Mouse (Mus musculus): ENCODE results near the gene Rtl5. TPM values are rescaled to one million over a fixed set of nuclear protein-coding genes. Genes with fewer than 3 reads are reported as not detected.
"Not testable (repeated sequence)": the region's sequence is repeated elsewhere in the genome, so short reads cannot be mapped to it uniquely, and the experiment has no call there.

Gene Rtl5
- 3.3 and 3.9 TPM in 2 replicates for polyA plus RNA-seq (2014; fragmentation: Nextera tagmentation; extraction: Ambion mirVana)

DNA sequence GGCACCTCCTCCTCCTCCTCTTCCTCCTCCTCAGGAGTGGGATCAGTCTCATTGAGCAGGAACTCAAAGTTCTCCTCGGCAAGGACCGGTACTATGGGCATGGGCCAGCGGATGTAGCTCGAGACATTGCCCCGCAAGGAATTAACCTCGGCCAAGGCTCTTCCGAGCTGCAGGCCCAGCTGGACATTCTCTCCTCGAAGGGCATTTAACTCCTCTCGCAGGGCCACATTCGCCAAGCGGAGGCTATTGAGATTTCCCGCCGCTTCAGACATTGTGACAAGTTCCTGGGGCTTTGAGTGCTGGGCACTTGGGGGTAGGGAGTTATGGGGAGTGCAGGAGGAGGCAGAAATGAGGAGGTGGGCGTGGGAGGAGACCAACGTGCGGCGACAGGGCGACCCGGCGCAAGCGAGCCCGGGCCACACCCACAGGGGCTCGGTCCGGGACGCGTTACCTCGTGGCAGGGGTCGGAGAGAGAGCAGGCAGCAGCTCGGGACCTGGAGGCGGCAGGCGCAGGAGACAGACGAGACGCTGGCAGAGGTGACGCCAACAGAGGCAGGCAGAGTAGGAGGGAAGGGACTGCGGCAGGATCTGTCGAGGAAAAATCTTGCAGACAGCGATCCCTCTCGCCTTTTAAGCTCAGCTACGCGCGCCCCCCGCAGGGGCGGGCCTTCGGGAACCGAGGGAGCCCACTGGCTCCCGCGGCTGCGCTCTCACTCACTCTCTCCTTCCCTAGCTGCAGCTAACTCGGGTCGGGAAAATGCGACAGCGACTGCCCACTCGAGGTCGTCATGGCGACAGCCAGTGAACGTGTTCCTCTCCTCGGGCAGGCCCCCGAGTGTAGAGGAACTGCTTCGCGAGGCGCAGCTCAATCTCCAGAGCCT, at the start of gene Rtl5:
Gene Rtl5 (minus strand): TSS at position 714 of the 881 bp plus-strand sequence.
- ATAC-seq (ENCODE audit: low read depth) = peak; percentile 93
- H3K9me3 ChIP-seq (ENCODE audit: control insufficient read depth, low read length) = no peaks in the 10 kb centered on the region
- peak within 1 kb of the TSS; percentile 36 for H3K4me3 ChIP-seq (ENCODE audit: low read depth, low read length)
- H3K27me3 ChIP-seq (ENCODE audit: control insufficient read depth, insufficient read depth, low read length) = no peaks in the 10 kb centered on the region
- peak within 1 kb of the TSS; percentile 55 for H3K4me2 ChIP-seq (ENCODE audit: low read depth, low read length)
- H3K36me3 ChIP-seq (ENCODE audit: control insufficient read depth, insufficient read depth, low read length) = no peaks in the 10 kb centered on the region
- peak within 1 kb of the TSS; percentile 47 for H3K9ac ChIP-seq (replicated peaks; ENCODE audit: low read depth, low read length)
- WGBS = 22% methylated on average over 56 of the region's 61 CpGs
- H3K4me1 ChIP-seq (ENCODE audit: control insufficient read depth, insufficient read depth, low read length) = no peaks in the 10 kb centered on the region
- H3K27ac ChIP-seq (ENCODE audit: low read depth, low read length) = peak within 1 kb of the TSS; percentile 58

GRCm38 (mm10) chrX:102119042-102119864, 48.1 kb upstream of the Rtl5 start, which contains the start of gene Pin4:
Pin4 (plus strand) TSS chrX:102119447.
- no peaks in the 10 kb centered on the region for H3K9me3 ChIP-seq (ENCODE audit: control insufficient read depth, low read length)
- H3K4me1 ChIP-seq (ENCODE audit: control insufficient read depth, insufficient read depth, low read length) = no peaks in the 10 kb centered on the region
- peak within 1 kb of the TSS; percentile 62; the same call in 1 of the 2 replicates for H3K27ac ChIP-seq (ENCODE audit: low read depth, low read length)
- H3K9ac ChIP-seq (replicated peaks; ENCODE audit: low read depth, low read length) = peak within 1 kb of the TSS; percentile 37
- H3K27me3 ChIP-seq (ENCODE audit: control insufficient read depth, insufficient read depth, low read length) = no peaks in the 10 kb centered on the region
- peak; percentile 99 for ATAC-seq (ENCODE audit: low read depth)
- H3K4me2 ChIP-seq (ENCODE audit: low read depth, low read length) = peak within 1 kb of the TSS; percentile 55
- H3K4me3 ChIP-seq (ENCODE audit: low read depth, low read length) = peak within 1 kb of the TSS; percentile 44
- WGBS = 16% methylated on average over 30 of the region's 30 CpGs
- no peaks in the 10 kb centered on the region for H3K36me3 ChIP-seq (ENCODE audit: control insufficient read depth, insufficient read depth, low read length)

- no peaks in the 10 kb centered on the region for H3K9me3 ChIP-seq (ENCODE audit: control insufficient read depth, low read length)
- no peak overlapping the region for H3K4me3 ChIP-seq (ENCODE audit: low read depth, low read length)
- H3K27ac ChIP-seq (ENCODE audit: low read depth, low read length) = peak overlapping the region; percentile 44; the same call in 1 of the 2 replicates
- WGBS = 34% methylated on average over 4 of the region's 4 CpGs
- H3K4me1 ChIP-seq (ENCODE audit: control insufficient read depth, insufficient read depth, low read length) = no peaks in the 10 kb centered on the region
- no peaks in the 10 kb centered on the region for H3K36me3 ChIP-seq (ENCODE audit: control insufficient read depth, insufficient read depth, low read length)
- no peaks in the 10 kb centered on the region for H3K27me3 ChIP-seq (ENCODE audit: control insufficient read depth, insufficient read depth, low read length)
- no peak overlapping the region for H3K4me2 ChIP-seq (ENCODE audit: low read depth, low read length)
- no peak for ATAC-seq (ENCODE audit: low read depth)
- no peak overlapping the region for H3K9ac ChIP-seq (replicated peaks; ENCODE audit: low read depth, low read length)
Observed at GRCm38 (mm10) chrX:102115676-102116075, 44.6 kb upstream of the Rtl5 start.

DNA sequence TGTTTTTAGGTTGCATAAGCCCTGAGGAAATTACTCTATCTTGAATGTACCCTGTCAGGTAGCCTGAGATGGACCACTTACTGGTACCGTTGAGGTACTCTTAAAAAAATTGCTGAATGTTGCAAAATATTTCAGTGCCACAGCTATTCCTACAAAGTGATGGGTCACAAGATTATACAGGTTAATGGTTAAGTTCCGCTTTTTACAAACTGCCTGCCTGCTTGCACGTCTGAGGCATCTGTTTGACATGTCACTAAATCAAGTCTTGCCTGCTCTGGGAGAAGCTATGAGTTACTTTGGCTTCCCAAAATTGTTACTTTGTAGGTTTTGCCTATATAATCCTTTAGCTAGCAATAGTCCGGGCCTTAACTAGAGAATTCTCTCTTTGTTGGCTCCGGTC, 38.2 kb upstream of the Rtl5 start:
- not testable (repeated sequence) for H3K4me3 ChIP-seq (ENCODE audit: low read depth, low read length); H3K4me2 ChIP-seq (ENCODE audit: low read depth, low read length); H3K4me1 ChIP-seq (ENCODE audit: control insufficient read depth, insufficient read depth, low read length); H3K27me3 ChIP-seq (ENCODE audit: control insufficient read depth, insufficient read depth, low read length); ATAC-seq (ENCODE audit: low read depth); H3K9me3 ChIP-seq (ENCODE audit: control insufficient read depth, low read length); H3K9ac ChIP-seq (replicated peaks; ENCODE audit: low read depth, low read length); H3K27ac ChIP-seq (ENCODE audit: low read depth, low read length); H3K36me3 ChIP-seq (ENCODE audit: control insufficient read depth, insufficient read depth, low read length)
- WGBS = 76% methylated on average over 5 of the region's 5 CpGs

- H3K36me3 ChIP-seq (ENCODE audit: control insufficient read depth, insufficient read depth, low read length); H3K9me3 ChIP-seq (ENCODE audit: control insufficient read depth, low read length); H3K27ac ChIP-seq (ENCODE audit: low read depth, low read length); H3K4me2 ChIP-seq (ENCODE audit: low read depth, low read length); H3K27me3 ChIP-seq (ENCODE audit: control insufficient read depth, insufficient read depth, low read length); H3K4me1 ChIP-seq (ENCODE audit: control insufficient read depth, insufficient read depth, low read length); ATAC-seq (ENCODE audit: low read depth); H3K4me3 ChIP-seq (ENCODE audit: low read depth, low read length); H3K9ac ChIP-seq (replicated peaks; ENCODE audit: low read depth, low read length): not testable (repeated sequence)
- 65% methylated on average over 2 of the region's 2 CpGs for WGBS
Observed at GRCm38 (mm10) chrX:102103830-102104229, 32.7 kb upstream of the Rtl5 start.

- no peaks in the 10 kb centered on the region for H3K36me3 ChIP-seq (ENCODE audit: control insufficient read depth, insufficient read depth, low read length)
- H3K27me3 ChIP-seq (ENCODE audit: control insufficient read depth, insufficient read depth, low read length) = no peaks in the 10 kb centered on the region
- 66% methylated on average over 7 of the region's 7 CpGs for WGBS
- no peak overlapping the region for H3K9ac ChIP-seq (replicated peaks; ENCODE audit: low read depth, low read length)
- no peaks in the 10 kb centered on the region for H3K4me1 ChIP-seq (ENCODE audit: control insufficient read depth, insufficient read depth, low read length)
- no peak for ATAC-seq (ENCODE audit: low read depth)
- H3K9me3 ChIP-seq (ENCODE audit: control insufficient read depth, low read length) = no peaks in the 10 kb centered on the region
- H3K4me3 ChIP-seq (ENCODE audit: low read depth, low read length) = no peak overlapping the region
- no peak overlapping the region for H3K27ac ChIP-seq (ENCODE audit: low read depth, low read length)
- H3K4me2 ChIP-seq (ENCODE audit: low read depth, low read length) = no peak overlapping the region
Observed at GRCm38 (mm10) chrX:102101886-102102285, 30.8 kb upstream of the Rtl5 start.

- Histone ChIP-seq H3K4me3 (ENCODE audit: low read depth, low read length) (no peak overlapping the region), H3K27ac (ENCODE audit: low read depth, low read length) (no peak overlapping the region), H3K4me1 (ENCODE audit: control insufficient read depth, insufficient read depth, low read length) (no peaks in the 10 kb centered on the region), H3K9ac (replicated peaks; ENCODE audit: low read depth, low read length) (no peak overlapping the region), H3K27me3 (ENCODE audit: control insufficient read depth, insufficient read depth, low read length) (no peaks in the 10 kb centered on the region), H3K4me2 (ENCODE audit: low read depth, low read length) (no peak overlapping the region), H3K9me3 (ENCODE audit: control insufficient read depth, low read length) (no peaks in the 10 kb centered on the region), H3K36me3 (ENCODE audit: control insufficient read depth, insufficient read depth, low read length) (no peaks in the 10 kb centered on the region)
- no peak for ATAC-seq (ENCODE audit: low read depth)
- WGBS = 78% methylated on average over 7 of the region's 7 CpGs
Observed at GRCm38 (mm10) chrX:102094381-102094904, 23.3 kb upstream of the Rtl5 start.

DNA sequence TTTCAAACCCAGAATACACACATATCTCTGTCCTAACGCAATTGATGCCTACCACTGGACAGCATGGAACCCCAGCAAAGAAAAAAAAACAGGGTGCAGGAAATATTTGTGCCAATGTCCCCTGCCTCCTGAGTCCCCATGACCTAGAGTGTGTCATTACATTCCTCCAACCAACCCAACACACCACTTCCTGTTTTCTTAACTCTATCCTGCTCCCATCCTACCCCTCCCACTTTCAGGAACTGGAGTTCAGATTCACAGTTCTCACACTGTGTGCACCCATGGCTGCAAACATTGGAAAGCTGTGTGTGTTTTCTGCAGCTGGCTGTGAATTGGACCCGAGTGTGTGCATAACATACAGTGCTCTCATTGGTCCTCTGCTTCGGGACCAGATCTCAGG, 19.5 kb upstream of the Rtl5 start:
- no peak overlapping the region for H3K4me3 ChIP-seq (ENCODE audit: low read depth, low read length)
- no peak overlapping the region for H3K9ac ChIP-seq (replicated peaks; ENCODE audit: low read depth, low read length)
- H3K4me2 ChIP-seq (ENCODE audit: low read depth, low read length) = no peak overlapping the region
- no peak overlapping the region for H3K27ac ChIP-seq (ENCODE audit: low read depth, low read length)
- H3K27me3 ChIP-seq (ENCODE audit: control insufficient read depth, insufficient read depth, low read length) = no peaks in the 10 kb centered on the region
- H3K9me3 ChIP-seq (ENCODE audit: control insufficient read depth, low read length) = no peaks in the 10 kb centered on the region
- H3K36me3 ChIP-seq (ENCODE audit: control insufficient read depth, insufficient read depth, low read length) = no peaks in the 10 kb centered on the region
- WGBS = 74% methylated on average over 3 of the region's 3 CpGs
- ATAC-seq (ENCODE audit: low read depth) = no peak
- no peaks in the 10 kb centered on the region for H3K4me1 ChIP-seq (ENCODE audit: control insufficient read depth, insufficient read depth, low read length)

Measured in neural tube, embryonic 14.5 days (tissue).